Mouse (Mus musculus): ENCODE data around the gene Emc3. TPM values are rescaled to one million over a fixed set of nuclear protein-coding genes. Genes with fewer than 3 reads are reported as not detected.

Gene Emc3
- polyA plus RNA-seq, 1 experiment from 2014 or later: 111 TPM

DNA sequence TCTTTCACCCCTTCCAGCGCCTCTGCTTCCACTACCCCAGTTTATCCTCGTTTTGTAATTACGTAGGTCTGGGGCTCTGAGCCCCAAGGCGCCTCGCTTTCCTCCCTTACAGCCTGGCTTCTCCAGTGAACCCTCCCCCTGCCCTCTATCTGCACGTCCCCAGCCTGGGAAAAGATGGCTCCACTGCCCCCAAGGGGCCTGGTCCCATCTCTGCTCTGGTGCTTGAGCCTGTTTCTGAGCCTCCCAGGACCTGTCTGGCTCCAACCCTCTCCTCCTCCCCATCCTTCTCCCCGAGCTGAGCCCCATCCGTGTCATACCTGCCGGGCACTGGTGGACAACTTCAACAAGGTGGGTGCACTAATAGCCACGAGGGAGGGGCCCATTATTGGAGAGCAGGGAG is 47.7 kb downstream of the Emc3 start:
- peaks cover 11% of the 10 kb centered on the region; the same call in 1 of the 2 replicates for H3K4me1 ChIP-seq (ENCODE audit: control insufficient read depth, insufficient read depth, low read length)
- peak overlapping the region; percentile 81 for H3K9ac ChIP-seq (replicated peaks; ENCODE audit: low read depth, low read length)
- peak; percentile 58 for ATAC-seq (ENCODE audit: low read depth)
- H3K27ac ChIP-seq (ENCODE audit: low read depth, low read length): peak overlapping the region; percentile 93
- H3K4me2 ChIP-seq (ENCODE audit: low read depth, low read length): peak overlapping the region; percentile 75
- H3K36me3 ChIP-seq (ENCODE audit: control insufficient read depth, insufficient read depth, low read length): peaks cover 13% of the 10 kb centered on the region
- peak overlapping the region; percentile 67 for H3K4me3 ChIP-seq (ENCODE audit: low read depth, low read length)
- WGBS: 11% methylated on average over 10 of the region's 10 CpGs
- H3K9me3 ChIP-seq (ENCODE audit: control insufficient read depth, low read length): no peaks in the 10 kb centered on the region
- H3K27me3 ChIP-seq (ENCODE audit: control insufficient read depth, insufficient read depth, low read length): no peaks in the 10 kb centered on the region

DNA sequence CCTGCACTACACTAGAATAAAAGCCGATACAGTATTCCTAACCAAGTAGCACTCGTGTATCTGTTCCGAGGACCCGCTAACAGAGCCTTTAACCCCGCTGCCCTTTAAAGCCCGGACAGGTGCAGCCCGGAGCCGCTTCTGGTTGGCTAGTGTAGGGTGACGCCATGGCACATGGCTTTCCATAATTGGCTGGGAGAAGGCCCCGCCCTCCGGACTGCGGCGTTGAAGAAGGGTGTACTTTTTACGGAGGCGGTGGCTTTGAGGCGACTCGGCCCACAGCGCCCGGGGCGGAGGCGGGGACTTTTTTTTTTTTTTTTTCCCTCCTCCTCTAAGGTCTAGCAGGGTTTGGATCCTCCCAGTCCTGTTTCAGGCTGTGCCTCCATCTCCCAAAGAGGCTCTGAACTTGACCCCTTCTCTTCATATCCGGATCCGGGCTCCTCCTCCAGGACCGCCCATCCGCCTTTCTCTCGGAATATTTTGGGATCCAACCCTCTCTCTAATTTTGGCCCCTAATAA is 48.3 kb downstream of the Emc3 start, which contains the start of gene Creld1:
Creld1 (plus strand) TSS at position 198 of the 516 bp plus-strand sequence.
- peaks cover 11% of the 10 kb centered on the region; the same call in 1 of the 2 replicates for H3K4me1 ChIP-seq (ENCODE audit: control insufficient read depth, insufficient read depth, low read length)
- H3K4me2 ChIP-seq (ENCODE audit: low read depth, low read length): peak within 1 kb of the TSS; percentile 75
- ATAC-seq (ENCODE audit: low read depth): peak; percentile 96
- H3K36me3 ChIP-seq (ENCODE audit: control insufficient read depth, insufficient read depth, low read length): peaks cover 7% of the 10 kb centered on the region; the same call in 1 of the 2 replicates
- no peaks in the 10 kb centered on the region for H3K9me3 ChIP-seq (ENCODE audit: control insufficient read depth, low read length)
- peak within 1 kb of the TSS; percentile 93 for H3K27ac ChIP-seq (ENCODE audit: low read depth, low read length)
- no peaks in the 10 kb centered on the region for H3K27me3 ChIP-seq (ENCODE audit: control insufficient read depth, insufficient read depth, low read length)
- peak within 1 kb of the TSS; percentile 81 for H3K9ac ChIP-seq (replicated peaks; ENCODE audit: low read depth, low read length)
- H3K4me3 ChIP-seq (ENCODE audit: low read depth, low read length): peak within 1 kb of the TSS; percentile 67
- WGBS: 0% methylated on average over 26 of the region's 26 CpGs

DNA sequence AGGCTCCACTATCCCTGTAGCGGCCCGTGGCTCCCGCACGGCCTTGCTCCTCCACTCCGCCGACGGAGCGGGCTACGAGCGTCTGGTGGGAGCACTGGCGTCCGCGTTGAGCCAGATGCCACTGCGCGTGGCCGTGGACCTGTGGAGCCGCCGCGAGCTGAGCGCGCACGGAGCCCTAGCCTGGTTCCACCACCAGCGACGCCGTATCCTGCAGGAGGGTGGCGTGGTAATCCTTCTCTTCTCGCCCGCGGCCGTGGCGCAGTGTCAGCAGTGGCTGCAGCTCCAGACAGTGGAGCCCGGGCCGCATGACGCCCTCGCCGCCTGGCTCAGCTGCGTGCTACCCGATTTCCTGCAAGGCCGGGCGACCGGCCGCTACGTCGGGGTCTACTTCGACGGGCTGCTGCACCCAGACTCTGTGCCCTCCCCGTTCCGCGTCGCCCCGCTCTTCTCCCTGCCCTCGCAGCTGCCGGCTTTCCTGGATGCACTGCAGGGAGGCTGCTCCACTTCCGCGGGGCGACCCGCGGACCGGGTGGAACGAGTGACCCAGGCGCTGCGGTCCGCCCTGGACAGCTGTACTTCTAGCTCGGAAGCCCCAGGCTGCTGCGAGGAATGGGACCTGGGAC is 48.9 kb downstream of the Emc3 start:
- peaks cover 11% of the 10 kb centered on the region; the same call in 1 of the 2 replicates for H3K4me1 ChIP-seq (ENCODE audit: control insufficient read depth, insufficient read depth, low read length)
- peak overlapping the region; percentile 81 for H3K9ac ChIP-seq (replicated peaks; ENCODE audit: low read depth, low read length)
- H3K27me3 ChIP-seq (ENCODE audit: control insufficient read depth, insufficient read depth, low read length): no peaks in the 10 kb centered on the region
- peak overlapping the region; percentile 75 for H3K4me2 ChIP-seq (ENCODE audit: low read depth, low read length)
- under 1% methylated on average over 59 of the region's 65 CpGs for WGBS
- ATAC-seq (ENCODE audit: low read depth): peak; percentile 63
- no peaks in the 10 kb centered on the region for H3K9me3 ChIP-seq (ENCODE audit: control insufficient read depth, low read length)
- H3K4me3 ChIP-seq (ENCODE audit: low read depth, low read length): peak overlapping the region; percentile 67
- H3K36me3 ChIP-seq (ENCODE audit: control insufficient read depth, insufficient read depth, low read length): peaks cover 7% of the 10 kb centered on the region; the same call in 1 of the 2 replicates
- H3K27ac ChIP-seq (ENCODE audit: low read depth, low read length): peak overlapping the region; percentile 93

DNA sequence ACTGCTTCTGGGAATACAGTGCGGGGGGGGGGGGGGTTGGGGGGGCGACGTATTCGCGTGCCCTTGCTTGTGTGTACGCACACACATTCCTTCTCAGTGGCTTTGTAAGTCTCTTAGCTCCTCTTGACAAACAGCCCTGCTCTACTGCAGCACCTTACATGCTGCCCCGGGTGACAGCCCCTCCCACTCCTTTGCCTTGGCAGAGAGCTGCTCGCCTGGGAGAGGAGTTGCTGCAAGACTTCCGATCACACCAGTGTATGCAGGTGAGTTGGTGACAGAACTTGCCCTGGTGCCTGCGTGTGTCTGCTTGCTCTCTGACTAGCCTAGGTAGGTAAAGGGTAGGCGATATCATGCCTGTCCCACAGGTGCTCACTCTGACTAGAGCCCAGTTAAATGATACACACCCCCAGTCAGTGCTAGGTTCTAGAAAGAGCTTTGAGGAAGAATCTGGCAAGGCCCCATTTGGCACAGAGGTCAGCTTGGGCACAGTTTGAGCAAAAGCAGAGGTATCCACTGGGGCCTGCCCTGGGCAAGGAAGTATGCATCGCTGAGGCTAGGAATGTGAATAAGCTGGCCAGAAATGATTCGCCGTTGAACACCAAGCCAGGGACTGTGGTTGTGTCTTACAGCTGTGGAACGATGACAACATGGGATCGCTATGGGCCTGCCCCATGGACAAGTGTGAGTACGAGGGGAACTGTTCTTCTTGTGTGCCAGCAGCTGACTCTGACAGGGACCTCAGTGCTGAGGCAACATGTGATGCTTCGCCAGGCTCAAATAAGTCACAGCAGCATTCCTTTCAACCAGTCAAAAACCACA is 50.7 kb downstream of the Emc3 start:
- 65% methylated on average over 18 of the region's 18 CpGs for WGBS
- ATAC-seq (ENCODE audit: low read depth): no peak
- Histone ChIP-seq H3K4me3 (ENCODE audit: low read depth, low read length) (no peak overlapping the region), H3K27ac (ENCODE audit: low read depth, low read length) (no peak overlapping the region), H3K4me1 (ENCODE audit: control insufficient read depth, insufficient read depth, low read length) (peaks cover 11% of the 10 kb centered on the region; the same call in 1 of the 2 replicates), H3K27me3 (ENCODE audit: control insufficient read depth, insufficient read depth, low read length) (no peaks in the 10 kb centered on the region), H3K36me3 (ENCODE audit: control insufficient read depth, insufficient read depth, low read length) (no peaks in the 10 kb centered on the region), H3K9me3 (ENCODE audit: control insufficient read depth, low read length) (no peaks in the 10 kb centered on the region), H3K4me2 (ENCODE audit: low read depth, low read length) (no peak overlapping the region), H3K9ac (replicated peaks; ENCODE audit: low read depth, low read length) (no peak overlapping the region)

DNA sequence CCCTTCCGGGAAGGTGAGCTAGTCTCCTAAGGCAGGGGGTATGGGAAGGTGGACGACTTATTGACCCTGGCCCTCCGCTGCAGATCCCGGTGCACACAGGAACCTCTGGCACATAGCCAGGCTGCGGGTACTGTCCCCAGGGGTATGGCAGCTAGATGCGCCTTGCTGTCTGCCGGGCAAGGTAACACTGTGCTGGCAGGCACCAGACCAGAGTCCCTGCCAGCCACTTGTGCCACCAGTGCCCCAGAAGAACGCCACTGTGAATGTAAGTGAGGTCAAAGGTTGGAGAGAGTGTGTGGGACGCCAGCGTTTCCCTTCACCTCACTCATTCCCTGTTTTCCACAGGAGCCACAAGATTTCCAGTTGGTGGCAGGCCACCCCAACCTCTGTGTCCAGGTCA is 52.5 kb downstream of the Emc3 start:
- Histone ChIP-seq H3K36me3 (ENCODE audit: control insufficient read depth, insufficient read depth, low read length) (no peaks in the 10 kb centered on the region), H3K9me3 (ENCODE audit: control insufficient read depth, low read length) (no peaks in the 10 kb centered on the region), H3K9ac (replicated peaks; ENCODE audit: low read depth, low read length) (no peak overlapping the region), H3K4me1 (ENCODE audit: control insufficient read depth, insufficient read depth, low read length) (peaks cover 2% of the 10 kb centered on the region; the same call in 1 of the 2 replicates), H3K27me3 (ENCODE audit: control insufficient read depth, insufficient read depth, low read length) (no peaks in the 10 kb centered on the region), H3K4me3 (ENCODE audit: low read depth, low read length) (no peak overlapping the region), H3K4me2 (ENCODE audit: low read depth, low read length) (no peak overlapping the region), H3K27ac (ENCODE audit: low read depth, low read length) (no peak overlapping the region)
- 84% methylated on average over 10 of the region's 10 CpGs for WGBS
- no peak for ATAC-seq (ENCODE audit: low read depth)

DNA sequence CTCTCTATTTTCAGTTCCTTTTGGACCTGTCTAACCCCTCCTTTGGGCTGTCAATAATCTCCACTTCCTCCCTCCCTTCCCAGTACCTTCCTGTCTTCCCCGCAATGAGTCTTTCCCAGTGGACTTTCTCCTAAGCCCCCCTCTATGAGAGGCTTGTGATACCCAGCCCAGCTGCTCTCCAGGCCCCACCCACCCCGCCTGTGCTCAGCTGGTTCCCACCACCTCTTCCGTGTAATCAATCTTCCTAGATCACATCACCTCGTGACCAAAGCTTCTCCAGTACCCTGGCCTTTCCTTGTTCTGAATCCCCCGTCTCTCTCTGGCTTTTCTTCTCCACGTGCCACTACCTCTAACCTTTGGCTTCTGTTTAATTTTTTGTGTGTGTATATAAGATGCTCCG is 54.1 kb downstream of the Emc3 start:
- ATAC-seq (ENCODE audit: low read depth): no peak
- Histone ChIP-seq H3K9ac (replicated peaks; ENCODE audit: low read depth, low read length) (no peak overlapping the region), H3K27me3 (ENCODE audit: control insufficient read depth, insufficient read depth, low read length) (no peaks in the 10 kb centered on the region), H3K27ac (ENCODE audit: low read depth, low read length) (no peak overlapping the region), H3K4me3 (ENCODE audit: low read depth, low read length) (no peak overlapping the region), H3K36me3 (ENCODE audit: control insufficient read depth, insufficient read depth, low read length) (no peaks in the 10 kb centered on the region), H3K4me2 (ENCODE audit: low read depth, low read length) (no peak overlapping the region), H3K4me1 (ENCODE audit: control insufficient read depth, insufficient read depth, low read length) (no peaks in the 10 kb centered on the region), H3K9me3 (ENCODE audit: control insufficient read depth, low read length) (no peaks in the 10 kb centered on the region)
- 30% methylated on average over 7 of the region's 7 CpGs for WGBS

DNA sequence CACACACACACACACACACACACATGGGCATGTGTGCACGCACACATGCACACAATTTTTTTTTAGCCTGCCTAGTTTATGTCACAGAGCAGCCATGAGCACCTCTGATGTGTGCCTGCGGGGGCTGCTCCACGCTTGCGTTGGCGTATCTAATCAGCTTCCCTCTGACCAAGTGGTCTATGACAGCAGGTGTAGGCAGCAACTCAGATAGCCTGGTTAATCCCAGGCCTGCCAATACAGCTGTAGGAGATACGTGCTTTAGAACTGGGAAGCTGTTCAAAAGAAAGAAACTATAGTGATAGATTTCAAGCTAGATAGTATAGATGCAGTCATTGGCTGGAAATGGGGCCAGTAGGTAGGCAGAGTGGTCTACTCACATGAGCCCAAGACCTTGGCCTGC is 57.7 kb downstream of the Emc3 start:
- Histone ChIP-seq H3K27ac (ENCODE audit: low read depth, low read length) (no peak overlapping the region), H3K4me2 (ENCODE audit: low read depth, low read length) (no peak overlapping the region), H3K4me3 (ENCODE audit: low read depth, low read length) (no peak overlapping the region), H3K9me3 (ENCODE audit: control insufficient read depth, low read length) (no peaks in the 10 kb centered on the region), H3K27me3 (ENCODE audit: control insufficient read depth, insufficient read depth, low read length) (peaks cover 4% of the 10 kb centered on the region), H3K4me1 (ENCODE audit: control insufficient read depth, insufficient read depth, low read length) (peaks cover 4% of the 10 kb centered on the region; the same call in 1 of the 2 replicates), H3K9ac (replicated peaks; ENCODE audit: low read depth, low read length) (no peak overlapping the region), H3K36me3 (ENCODE audit: control insufficient read depth, insufficient read depth, low read length) (no peaks in the 10 kb centered on the region)
- ATAC-seq (ENCODE audit: low read depth): no peak
- WGBS: 83% methylated on average over 6 of the region's 6 CpGs

DNA sequence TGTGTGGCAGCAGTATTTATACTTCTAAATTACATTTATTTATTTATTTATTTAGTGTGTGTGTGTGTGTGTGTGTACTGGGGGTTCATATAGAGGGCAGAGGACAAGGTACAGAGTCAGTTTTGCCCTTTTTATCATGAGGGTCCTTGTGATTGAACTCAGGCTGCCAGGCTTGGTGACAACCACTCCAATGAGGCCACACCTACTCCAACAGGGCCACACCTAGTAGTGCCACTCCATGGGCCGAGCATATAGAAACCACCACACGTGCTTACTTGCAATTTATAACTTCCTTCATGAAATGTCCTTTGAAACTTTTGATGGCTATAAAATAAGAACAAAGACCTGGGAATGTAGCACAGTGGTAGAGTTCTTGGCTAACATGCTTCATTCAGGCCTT is 58.2 kb downstream of the Emc3 start:
- Histone ChIP-seq H3K4me2 (ENCODE audit: low read depth, low read length) (no peak overlapping the region), H3K4me1 (ENCODE audit: control insufficient read depth, insufficient read depth, low read length) (peaks cover 4% of the 10 kb centered on the region; the same call in 1 of the 2 replicates), H3K27me3 (ENCODE audit: control insufficient read depth, insufficient read depth, low read length) (peaks cover 4% of the 10 kb centered on the region), H3K4me3 (ENCODE audit: low read depth, low read length) (no peak overlapping the region), H3K9ac (replicated peaks; ENCODE audit: low read depth, low read length) (no peak overlapping the region), H3K27ac (ENCODE audit: low read depth, low read length) (no peak overlapping the region), H3K36me3 (ENCODE audit: control insufficient read depth, insufficient read depth, low read length) (no peaks in the 10 kb centered on the region), H3K9me3 (ENCODE audit: control insufficient read depth, low read length) (no peaks in the 10 kb centered on the region)
- no peak for ATAC-seq (ENCODE audit: low read depth)
- WGBS: 80% methylated on average over 2 of the region's 2 CpGs

DNA sequence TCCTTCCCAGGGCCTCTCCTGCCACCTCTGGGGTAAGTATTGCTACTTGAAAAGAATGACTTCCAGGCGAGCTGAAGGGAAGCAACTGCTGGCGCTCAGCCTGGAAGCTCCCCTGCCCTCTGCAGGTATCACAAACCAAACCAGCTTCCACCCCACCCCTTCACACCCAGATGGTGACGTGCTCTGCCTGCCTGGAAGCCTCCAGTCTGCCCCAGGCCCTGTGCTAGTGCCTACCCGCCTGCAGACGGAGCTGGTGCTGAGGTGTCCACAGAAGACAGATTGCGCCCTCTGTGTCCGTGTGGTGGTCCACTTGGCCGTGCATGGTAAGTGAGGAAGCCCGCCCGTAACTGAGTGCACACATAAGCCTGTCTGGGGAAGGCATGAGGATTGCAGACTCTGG is 59.4 kb downstream of the Emc3 start:
- H3K4me3 ChIP-seq (ENCODE audit: low read depth, low read length): no peak overlapping the region
- H3K4me1 ChIP-seq (ENCODE audit: control insufficient read depth, insufficient read depth, low read length): peaks cover 4% of the 10 kb centered on the region; the same call in 1 of the 2 replicates
- H3K27me3 ChIP-seq (ENCODE audit: control insufficient read depth, insufficient read depth, low read length): peaks cover 4% of the 10 kb centered on the region
- no peak overlapping the region for H3K27ac ChIP-seq (ENCODE audit: low read depth, low read length)
- 65% methylated on average over 10 of the region's 10 CpGs for WGBS
- H3K9me3 ChIP-seq (ENCODE audit: control insufficient read depth, low read length): no peaks in the 10 kb centered on the region
- ATAC-seq (ENCODE audit: low read depth): no peak
- H3K36me3 ChIP-seq (ENCODE audit: control insufficient read depth, insufficient read depth, low read length): no peaks in the 10 kb centered on the region
- no peak overlapping the region for H3K4me2 ChIP-seq (ENCODE audit: low read depth, low read length)
- no peak overlapping the region for H3K9ac ChIP-seq (replicated peaks; ENCODE audit: low read depth, low read length)

Data from neural tube, embryonic 14.5 days (tissue).